Mouse (Mus musculus): ENCODE measurements around the gene 9530068E07Rik.

DNA sequence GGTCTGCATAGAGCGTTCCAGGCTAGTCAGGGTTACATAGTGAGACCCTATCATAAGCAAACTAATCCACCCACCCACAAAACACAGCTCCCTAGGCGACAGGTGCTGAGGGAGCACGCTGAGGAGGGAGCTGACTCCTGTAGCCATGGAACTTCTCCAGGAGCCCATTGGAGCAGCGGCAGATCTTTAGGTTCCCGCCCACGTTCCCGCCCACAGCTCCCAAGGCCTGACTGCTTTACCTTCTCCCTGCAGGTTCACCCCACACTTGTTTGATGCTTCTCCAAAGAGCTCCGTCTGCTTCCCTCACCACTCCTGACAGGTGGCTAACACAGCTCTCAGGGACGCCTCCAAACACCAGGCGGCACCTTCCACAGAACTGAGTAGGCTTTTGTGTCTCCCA lies 40.9 kb downstream of the 9530068E07Rik start:
- TF ChIP-seq CTCF (IDR thresholded peaks at IDR 0.05; ENCODE audit: extremely low read depth, insufficient read depth, insufficient read length, insufficient replicate concordance) (no peak), POLR2A (IDR thresholded peaks at IDR 0.05; ENCODE audit: low read depth, low read length) (no peak)
